Mouse (Mus musculus) CH12.LX (cell line): Measurements from ENCODE around the gene Mad1l1.

ENCODE experiments used
- CHD1 ChIP-seq: IDR thresholded peaks from 2 replicates; pipeline ENCODE4 v1.6.1; 2012; ENCODE audit warnings: low read depth, low read length, improper control_type of control experiment, inconsistent platforms
- CTCF ChIP-seq, 2 experiments: IDR thresholded peaks in 1 of 2; conservative IDR thresholded peaks in 1 of 2; 2 replicates each; pipeline ENCODE4 v1.5.1; 2011 to 2012; ENCODE audit warnings: low read depth in 2 of 2, low read length in 2 of 2, improper control_type of control experiment in 1 of 2, inconsistent platforms in 1 of 2, mild to moderate bottlenecking in 1 of 2, moderate library complexity in 1 of 2
- ELF1 ChIP-seq: IDR thresholded peaks from 2 replicates; pipeline ENCODE4 v1.6.1; 2014; ENCODE audit warnings: low read depth, mild to moderate bottlenecking, inconsistent platforms, low read length, improper control_type of control experiment
- EP300 ChIP-seq: IDR thresholded peaks from 2 replicates; pipeline ENCODE4 v1.6.1; 2011; ENCODE audit warnings: low read length, improper control_type of control experiment
- ETS1 ChIP-seq: conservative IDR thresholded peaks from 2 replicates; pipeline ENCODE4 v1.6.1; 2012; ENCODE audit warnings: low read depth, mild to moderate bottlenecking, inconsistent platforms, low read length, improper control_type of control experiment, moderate library complexity
- IRF4 ChIP-seq: IDR thresholded peaks from 2 replicates; pipeline ENCODE4 v1.6.1; 2014; ENCODE audit warnings: low read depth, mild to moderate bottlenecking, inconsistent platforms, low read length, improper control_type of control experiment
- MAX ChIP-seq: IDR thresholded peaks from 2 replicates; pipeline ENCODE4 v1.6.1; 2011; ENCODE audit warnings: low read length, improper control_type of control experiment
- POLR2A ChIP-seq: IDR thresholded peaks from 2 replicates; pipeline ENCODE4 v1.6.1; 2011; ENCODE audit warnings: low read depth, mild to moderate bottlenecking, improper control_type of control experiment, low read length
- SMC3 ChIP-seq: IDR thresholded peaks from 2 replicates; pipeline ENCODE4 v1.6.1; 2011; ENCODE audit warnings: low read depth, low read length, improper control_type of control experiment
- TCF12 ChIP-seq: IDR thresholded peaks from 2 replicates; pipeline ENCODE4 v1.6.1; 2014; ENCODE audit warnings: low read depth, mild to moderate bottlenecking, inconsistent platforms, low read length, improper control_type of control experiment
- USF1 ChIP-seq: IDR thresholded peaks from 2 replicates; pipeline ENCODE4 v1.6.1; 2014; ENCODE audit warnings: low read depth, mild to moderate bottlenecking, inconsistent platforms, low read length, improper control_type of control experiment
- ZC3H11A ChIP-seq: IDR thresholded peaks from 2 replicates; pipeline ENCODE4 v1.6.1; 2012; ENCODE audit warnings: low read depth, mild to moderate bottlenecking, inconsistent platforms, low read length, improper control_type of control experiment
- ZNF384 ChIP-seq: IDR thresholded peaks from 2 replicates; pipeline ENCODE4 v1.6.1; 2012; ENCODE audit warnings: low read depth, low read length, improper control_type of control experiment, inconsistent platforms

DNA sequence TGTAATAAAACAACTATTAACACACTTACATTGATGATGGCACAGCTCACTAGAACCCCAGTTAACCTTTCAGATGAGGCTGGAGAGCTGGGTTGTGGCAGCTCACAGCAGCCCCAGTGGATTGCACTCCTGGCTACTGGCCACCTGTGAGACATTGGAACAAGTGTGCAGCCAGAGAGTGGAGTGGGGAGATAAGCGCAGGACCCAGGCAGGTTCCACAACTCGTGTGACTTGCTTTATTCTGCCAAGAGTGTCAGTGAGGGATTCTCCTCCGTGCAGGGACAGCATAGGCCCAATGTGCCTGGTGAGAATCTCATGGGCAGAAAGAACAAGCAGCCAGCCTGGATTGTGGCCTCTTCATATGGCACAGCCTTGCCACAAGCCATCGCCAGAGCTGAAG lies 180.0 kb downstream of the Mad1l1 start:
- TF ChIP-seq SMC3, result no peak
- TF ChIP-seq CTCF (conservative IDR thresholded peaks at IDR 0.05 in 1 of 2, IDR thresholded peaks at IDR 0.05 in 1 of 2; ENCODE audit: low read depth in 2 of 2, low read length in 2 of 2), result no peak
- no peak for TF ChIP-seq TCF12
- no peak for TF ChIP-seq EP300
- TF ChIP-seq ETS1, result no peak
- TF ChIP-seq USF1, result no peak
- TF ChIP-seq ZC3H11A, result no peak
- no peak for TF ChIP-seq POLR2A
- TF ChIP-seq MAX, result no peak
- TF ChIP-seq IRF4, result no peak
- no peak for TF ChIP-seq ZNF384
- no peak for TF ChIP-seq CHD1
- TF ChIP-seq ELF1, result no peak
